Mouse (Mus musculus) kidney, postnatal 10 days (tissue): Measurements from ENCODE around the gene N6amt1.

Source experiments
- DNase-seq: peaks from one replicate; pipeline ENCODE4 v3.0.0; 2021; ENCODE audit warnings: mixed read lengths

The N6amt1 gene

GRCm38 (mm10) chr16:87354075-87354583, at the start of gene N6amt1:
Gene N6amt1, plus strand, starts transcription at chr16:87354185.
- DNase-seq: peak; percentile 95

GRCm38 (mm10) chr16:87305251-87306011, 48.6 kb upstream of the N6amt1 start:
- no peak for DNase-seq

GRCm38 (mm10) chr16:87307109-87307735, 46.8 kb upstream of the N6amt1 start:
- DNase-seq: no peak

- DNase-seq: no peak
These were observed 43.3 kb upstream of the N6amt1 start for GRCm38 (mm10) chr16:87310659-87311058.

GRCm38 (mm10) chr16:87318200-87318811, 35.7 kb upstream of the N6amt1 start:
- DNase-seq: no peak

- no peak for DNase-seq
These were observed 35.0 kb upstream of the N6amt1 start for GRCm38 (mm10) chr16:87318998-87319397.

GRCm38 (mm10) chr16:87319541-87320251, 34.3 kb upstream of the N6amt1 start:
- DNase-seq: peak; percentile 10

GRCm38 (mm10) chr16:87320252-87320555, 33.8 kb upstream of the N6amt1 start:
- DNase-seq: no peak

- peak; percentile 48 for DNase-seq
These were observed 29.4 kb upstream of the N6amt1 start for GRCm38 (mm10) chr16:87324571-87324970.

- no peak for DNase-seq
These were observed 24.0 kb upstream of the N6amt1 start for GRCm38 (mm10) chr16:87329986-87330385.

GRCm38 (mm10) chr16:87334756-87335155, 19.2 kb upstream of the N6amt1 start:
- no peak for DNase-seq

- no peak for DNase-seq
These were observed 12.9 kb upstream of the N6amt1 start for GRCm38 (mm10) chr16:87341043-87341572.

- no peak for DNase-seq
These were observed 5.9 kb upstream of the N6amt1 start for GRCm38 (mm10) chr16:87348133-87348532.

- no peak for DNase-seq
These were observed 2.4 kb upstream of the N6amt1 start for GRCm38 (mm10) chr16:87351386-87352105.

- no peak for DNase-seq
These were observed 380 bp upstream of the N6amt1 start for GRCm38 (mm10) chr16:87353605-87354004.

- no peak for DNase-seq
These were observed 763 bp downstream of the N6amt1 start for GRCm38 (mm10) chr16:87354748-87355147.

GRCm38 (mm10) chr16:87360096-87360495, 6.1 kb downstream of the N6amt1 start:
- no peak for DNase-seq

- peak; percentile 74 for DNase-seq
These were observed 10.2 kb downstream of the N6amt1 start for GRCm38 (mm10) chr16:87364231-87364630.

- peak; percentile 35 for DNase-seq
These were observed 12.1 kb downstream of the N6amt1 start for GRCm38 (mm10) chr16:87366035-87366434.

- no peak for DNase-seq
These were observed 12.5 kb downstream of the N6amt1 start for GRCm38 (mm10) chr16:87366445-87366844.

- DNase-seq: no peak
These were observed 29.0 kb downstream of the N6amt1 start for GRCm38 (mm10) chr16:87382996-87383395.

- no peak for DNase-seq
These were observed 30.4 kb downstream of the N6amt1 start for GRCm38 (mm10) chr16:87384366-87384765.
